Mouse (Mus musculus): Measurements from ENCODE around the gene Cdk2ap1. TPM values are rescaled to one million over a fixed set of nuclear protein-coding genes. Genes with fewer than 3 reads are reported as not detected.
"Not testable (repeated sequence)": the region's sequence is repeated elsewhere in the genome, so short reads cannot be mapped to it uniquely, and the experiment has no call there.

The Cdk2ap1 gene
- 97.9 and 124 TPM in 2 replicates for polyA plus RNA-seq (2014; fragmentation: Nextera tagmentation; extraction: Ambion mirVana)

GRCm38 (mm10) chr5:124362982-124363381 is at the start of gene Cdk2ap1:
TSS of gene Cdk2ap1 (minus strand) at chr5:124363082.
- H3K9me3 ChIP-seq (ENCODE audit: control insufficient read depth, low read length); ATAC-seq (replicated peaks; ENCODE audit: low FRiP score); H3K4me3 ChIP-seq (ENCODE audit: low read depth, low read length); H3K4me2 ChIP-seq; DNase-seq (ENCODE audit: low spot score); H3K9ac ChIP-seq (ENCODE audit: low read depth, low read length); H3K4me1 ChIP-seq (replicated peaks; ENCODE audit: control insufficient read depth, insufficient read depth, low read length); H3K27me3 ChIP-seq (replicated peaks; ENCODE audit: control insufficient read depth, insufficient read depth, low read length); H3K36me3 ChIP-seq (ENCODE audit: control insufficient read depth, insufficient read depth, low read length); H3K27ac ChIP-seq (ENCODE audit: low read depth, low read length): not testable (repeated sequence)
- WGBS: 89% methylated on average over 5 of the region's 5 CpGs

GRCm38 (mm10) chr5:124412163-124412562 is 49.3 kb upstream of the Cdk2ap1 start:
- 68% methylated on average over 5 of the region's 5 CpGs for WGBS
- Histone ChIP-seq H3K4me3 (ENCODE audit: low read depth, low read length) (no peak overlapping the region), H3K27me3 (replicated peaks; ENCODE audit: control insufficient read depth, insufficient read depth, low read length) (no peaks in the 10 kb centered on the region), H3K36me3 (ENCODE audit: control insufficient read depth, insufficient read depth, low read length) (peaks cover 36% of the 10 kb centered on the region), H3K4me2 (no peak overlapping the region), H3K9me3 (ENCODE audit: control insufficient read depth, low read length) (no peaks in the 10 kb centered on the region), H3K27ac (ENCODE audit: low read depth, low read length) (no peak overlapping the region), H3K9ac (ENCODE audit: low read depth, low read length) (no peak overlapping the region), H3K4me1 (replicated peaks; ENCODE audit: control insufficient read depth, insufficient read depth, low read length) (no peaks in the 10 kb centered on the region)
- ATAC-seq (replicated peaks; ENCODE audit: low FRiP score) (peak; percentile 20; the same call in 1 of the 2 replicates), DNase-seq (ENCODE audit: low spot score) (no peak)

GRCm38 (mm10) chr5:124410808-124411207 is 47.9 kb upstream of the Cdk2ap1 start:
- no peak overlapping the region for H3K4me3 ChIP-seq (ENCODE audit: low read depth, low read length)
- H3K9ac ChIP-seq (ENCODE audit: low read depth, low read length): no peak overlapping the region
- ATAC-seq (replicated peaks; ENCODE audit: low FRiP score) (no peak), DNase-seq (ENCODE audit: low spot score) (no peak)
- no peaks in the 10 kb centered on the region for H3K27me3 ChIP-seq (replicated peaks; ENCODE audit: control insufficient read depth, insufficient read depth, low read length)
- H3K27ac ChIP-seq (ENCODE audit: low read depth, low read length): no peak overlapping the region
- H3K36me3 ChIP-seq (ENCODE audit: control insufficient read depth, insufficient read depth, low read length): peaks cover 41% of the 10 kb centered on the region
- H3K4me2 ChIP-seq: no peak overlapping the region
- no peaks in the 10 kb centered on the region for H3K4me1 ChIP-seq (replicated peaks; ENCODE audit: control insufficient read depth, insufficient read depth, low read length)
- WGBS: 81% methylated on average over 3 of the region's 3 CpGs
- no peaks in the 10 kb centered on the region for H3K9me3 ChIP-seq (ENCODE audit: control insufficient read depth, low read length)

- no peak for DNase-seq (ENCODE audit: low spot score)
- Histone ChIP-seq H3K4me3 (ENCODE audit: low read depth, low read length) (no peak overlapping the region), H3K27ac (ENCODE audit: low read depth, low read length) (no peak overlapping the region), H3K9me3 (ENCODE audit: control insufficient read depth, low read length) (no peaks in the 10 kb centered on the region), H3K4me2 (no peak overlapping the region), H3K27me3 (replicated peaks; ENCODE audit: control insufficient read depth, insufficient read depth, low read length) (no peaks in the 10 kb centered on the region), H3K36me3 (ENCODE audit: control insufficient read depth, insufficient read depth, low read length) (peaks cover 33% of the 10 kb centered on the region), H3K9ac (ENCODE audit: low read depth, low read length) (no peak overlapping the region), H3K4me1 (replicated peaks; ENCODE audit: control insufficient read depth, insufficient read depth, low read length) (no peaks in the 10 kb centered on the region)
- no peak for ATAC-seq (replicated peaks; ENCODE audit: low FRiP score)
- WGBS: 68% methylated on average over 7 of the region's 7 CpGs
Measured at GRCm38 (mm10) chr5:124393726-124394125, 30.8 kb upstream of the Cdk2ap1 start.

- no peak for DNase-seq (ENCODE audit: low spot score)
- Histone ChIP-seq H3K4me1 (replicated peaks; ENCODE audit: control insufficient read depth, insufficient read depth, low read length) (no peaks in the 10 kb centered on the region), H3K9ac (ENCODE audit: low read depth, low read length) (no peak overlapping the region), H3K36me3 (ENCODE audit: control insufficient read depth, insufficient read depth, low read length) (peaks cover 31% of the 10 kb centered on the region), H3K27ac (ENCODE audit: low read depth, low read length) (no peak overlapping the region), H3K27me3 (replicated peaks; ENCODE audit: control insufficient read depth, insufficient read depth, low read length) (no peaks in the 10 kb centered on the region), H3K4me2 (no peak overlapping the region), H3K4me3 (ENCODE audit: low read depth, low read length) (no peak overlapping the region), H3K9me3 (ENCODE audit: control insufficient read depth, low read length) (no peaks in the 10 kb centered on the region)
- WGBS: 94% methylated on average over 4 of the region's 4 CpGs
- no peak for ATAC-seq (replicated peaks; ENCODE audit: low FRiP score)
Measured at GRCm38 (mm10) chr5:124392412-124392811, 29.5 kb upstream of the Cdk2ap1 start.

- WGBS: 79% methylated on average over 5 of the region's 5 CpGs
- peaks cover 33% of the 10 kb centered on the region for H3K36me3 ChIP-seq (ENCODE audit: control insufficient read depth, insufficient read depth, low read length)
Measured at GRCm38 (mm10) chr5:124387932-124388331, 25.1 kb upstream of the Cdk2ap1 start.

GRCm38 (mm10) chr5:124380121-124380520 is 17.2 kb upstream of the Cdk2ap1 start:
- H3K27ac ChIP-seq (ENCODE audit: low read depth, low read length): no peak overlapping the region
- no peaks in the 10 kb centered on the region for H3K27me3 ChIP-seq (replicated peaks; ENCODE audit: control insufficient read depth, insufficient read depth, low read length)
- no peak overlapping the region for H3K4me2 ChIP-seq
- no peak overlapping the region for H3K9ac ChIP-seq (ENCODE audit: low read depth, low read length)
- H3K36me3 ChIP-seq (ENCODE audit: control insufficient read depth, insufficient read depth, low read length): peaks cover 36% of the 10 kb centered on the region
- H3K4me3 ChIP-seq (ENCODE audit: low read depth, low read length): no peak overlapping the region
- H3K4me1 ChIP-seq (replicated peaks; ENCODE audit: control insufficient read depth, insufficient read depth, low read length): no peaks in the 10 kb centered on the region
- no peaks in the 10 kb centered on the region for H3K9me3 ChIP-seq (ENCODE audit: control insufficient read depth, low read length)
- DNase-seq (ENCODE audit: low spot score) (no peak), ATAC-seq (replicated peaks; ENCODE audit: low FRiP score) (no peak)
- 77% methylated on average over 1 of the region's 1 CpGs for WGBS

More at GRCm38 (mm10) chr5:124387932-124388331, 25.1 kb upstream of the Cdk2ap1 start:
- Histone ChIP-seq H3K4me2 (no peak overlapping the region), H3K4me1 (replicated peaks; ENCODE audit: control insufficient read depth, insufficient read depth, low read length) (no peaks in the 10 kb centered on the region), H3K27ac (ENCODE audit: low read depth, low read length) (no peak overlapping the region), H3K4me3 (ENCODE audit: low read depth, low read length) (no peak overlapping the region), H3K27me3 (replicated peaks; ENCODE audit: control insufficient read depth, insufficient read depth, low read length) (no peaks in the 10 kb centered on the region), H3K9ac (ENCODE audit: low read depth, low read length) (no peak overlapping the region), H3K9me3 (ENCODE audit: control insufficient read depth, low read length) (no peaks in the 10 kb centered on the region)
- no peak for DNase-seq (ENCODE audit: low spot score)
- no peak for ATAC-seq (replicated peaks; ENCODE audit: low FRiP score)

GRCm38 (mm10) chr5:124377149-124377548 is 14.3 kb upstream of the Cdk2ap1 start:
- H3K4me3 ChIP-seq (ENCODE audit: low read depth, low read length): no peak overlapping the region
- peaks cover 46% of the 10 kb centered on the region for H3K36me3 ChIP-seq (ENCODE audit: control insufficient read depth, insufficient read depth, low read length)
- DNase-seq (ENCODE audit: low spot score): no peak
- WGBS: 87% methylated on average over 4 of the region's 4 CpGs
- H3K9ac ChIP-seq (ENCODE audit: low read depth, low read length): no peak overlapping the region
- no peak overlapping the region for H3K4me2 ChIP-seq
- no peaks in the 10 kb centered on the region for H3K4me1 ChIP-seq (replicated peaks; ENCODE audit: control insufficient read depth, insufficient read depth, low read length)
- H3K9me3 ChIP-seq (ENCODE audit: control insufficient read depth, low read length): no peaks in the 10 kb centered on the region
- no peak overlapping the region for H3K27ac ChIP-seq (ENCODE audit: low read depth, low read length)
- no peak for ATAC-seq (replicated peaks; ENCODE audit: low FRiP score)
- no peaks in the 10 kb centered on the region for H3K27me3 ChIP-seq (replicated peaks; ENCODE audit: control insufficient read depth, insufficient read depth, low read length)

GRCm38 (mm10) chr5:124376401-124376800 is 13.5 kb upstream of the Cdk2ap1 start:
- WGBS: 98% methylated on average over 1 of the region's 1 CpGs
- H3K9ac ChIP-seq (ENCODE audit: low read depth, low read length): no peak overlapping the region
- no peak overlapping the region for H3K4me3 ChIP-seq (ENCODE audit: low read depth, low read length)
- no peaks in the 10 kb centered on the region for H3K4me1 ChIP-seq (replicated peaks; ENCODE audit: control insufficient read depth, insufficient read depth, low read length)
- H3K4me2 ChIP-seq: no peak overlapping the region
- DNase-seq (ENCODE audit: low spot score): no peak
- no peaks in the 10 kb centered on the region for H3K27me3 ChIP-seq (replicated peaks; ENCODE audit: control insufficient read depth, insufficient read depth, low read length)
- no peak overlapping the region for H3K27ac ChIP-seq (ENCODE audit: low read depth, low read length)
- H3K36me3 ChIP-seq (ENCODE audit: control insufficient read depth, insufficient read depth, low read length): peaks cover 48% of the 10 kb centered on the region
- H3K9me3 ChIP-seq (ENCODE audit: control insufficient read depth, low read length): no peaks in the 10 kb centered on the region
- ATAC-seq (replicated peaks; ENCODE audit: low FRiP score): no peak

Data from liver, embryonic 11.5 days (tissue).